13 mouse cellular contexts compared by ENCODE assay signal in genomic region chr9:106269076-106269788, GRCm38 (mm10). TPM values are rescaled to one million over a fixed set of nuclear protein-coding genes. Genes with fewer than 3 reads are reported as not detected.
DNase-seq lines count a peak whose midpoint lies in the region; ATAC-seq and TF ChIP-seq lines count a peak whose summit lies in the region.
"Had no signal": no experiment of that assay in that cellular context is flagged by ENCODE, and none has a peak within 500 bp of the region (broad histone marks: within the 10 kb centered on the region; RNA-seq: fewer than 3 reads in every experiment).

No protein-coding gene starts in this region.

- H3K4me3 ChIP-seq in left cerebral cortex, adult 2 months = no peak overlapping the region
- H3K4me3 ChIP-seq in hindbrain, embryonic 14.5 days (replicated peaks; ENCODE audit: low read length) = no peak overlapping the region
- H3K4me3 ChIP-seq in midbrain, embryonic 15.5 days = no peak overlapping the region
- H3K4me3 ChIP-seq: erythroblast, embryonic 14.5 days had no signal

- H3K27ac ChIP-seq in left cerebral cortex, adult 2 months = peak overlapping the region; percentile 2; the same call in 1 of the 2 replicates
- peak overlapping the region; percentile 29; the same call in 1 of the 2 replicates for H3K27ac ChIP-seq in hindbrain, embryonic 14.5 days
- peak overlapping the region; percentile 79 for H3K27ac ChIP-seq in midbrain, embryonic 15.5 days

- intact Hi-C loops in left cerebral cortex, adult 2 months (cut with DNase I) = no loop called here
- intact Hi-C loops in left cerebral cortex, postnatal 14 days (cut with DNase I) = no loop called here
- intact Hi-C loops in left cerebral cortex, postnatal 36 days (cut with DNase I) = no loop called here

- 63% methylated on average over 9 of the region's 9 CpGs for WGBS in hindbrain, embryonic 14.5 days
- 63% methylated on average over 9 of the region's 9 CpGs for WGBS in midbrain, embryonic 15.5 days

- no peaks in the 10 kb centered on the region for H3K27me3 ChIP-seq in hindbrain, embryonic 14.5 days (ENCODE audit: control insufficient read depth, insufficient read depth, low read length)
- no peaks in the 10 kb centered on the region for H3K27me3 ChIP-seq in midbrain, embryonic 15.5 days (replicated peaks)

- no peak for TF ChIP-seq CTCF in left cerebral cortex, adult 2 months (IDR thresholded peaks at IDR 0.05)

- no peak overlapping the region for H3K9ac ChIP-seq in hindbrain, embryonic 14.5 days
- no peak overlapping the region for H3K9ac ChIP-seq in midbrain, embryonic 15.5 days

- no peak overlapping the region for H3K4me2 ChIP-seq in hindbrain, embryonic 14.5 days (replicated peaks)
- no peak overlapping the region for H3K4me2 ChIP-seq in midbrain, embryonic 15.5 days
- H3K4me2 ChIP-seq: liver, embryonic 11.5 days had no signal

- DNase-seq in adrenal gland, adult 2 months = peak; percentile 76
- DNase-seq in adrenal gland, adult 18-20 months (ENCODE audit: low spot score in 2 of 2) = no peak
- no peak for DNase-seq in left cerebral cortex, adult 2 months (ENCODE audit: extremely low spot score in 1 of 2, low spot score in 2 of 2)
- no peak for DNase-seq in left cerebral cortex, postnatal 14 days (ENCODE audit: low spot score in 2 of 2)
- no peak for DNase-seq in hindbrain, embryonic 14.5 days (ENCODE audit: low spot score)
- no peak for DNase-seq in right cerebral cortex, postnatal 14 days
- DNase-seq in left cerebral cortex, postnatal 36 days (ENCODE audit: low spot score in 2 of 2) = no peak
- DNase-seq: cerebellum, adult 18-20 months; kidney, postnatal 4 days; lung, postnatal 14 days had no signal

- H3K36me3 ChIP-seq in hindbrain, embryonic 14.5 days (replicated peaks; ENCODE audit: control insufficient read depth, insufficient read depth) = no peaks in the 10 kb centered on the region
- no peaks in the 10 kb centered on the region for H3K36me3 ChIP-seq in midbrain, embryonic 15.5 days (replicated peaks)

- ATAC-seq in hindbrain, embryonic 14.5 days (ENCODE audit: low FRiP score) = no peak; the same call in 1 of the 2 replicates
- peak; percentile 49; the same call in 1 of the 2 replicates for ATAC-seq in midbrain, embryonic 15.5 days (replicated peaks)

- no peaks in the 10 kb centered on the region for H3K9me3 ChIP-seq in hindbrain, embryonic 14.5 days (ENCODE audit: control insufficient read depth, low read length)
- no peaks in the 10 kb centered on the region for H3K9me3 ChIP-seq in midbrain, embryonic 15.5 days

- peaks cover 17% of the 10 kb centered on the region for H3K4me1 ChIP-seq in hindbrain, embryonic 14.5 days (replicated peaks; ENCODE audit: control insufficient read depth, insufficient read depth, low read length)
- H3K4me1 ChIP-seq in midbrain, embryonic 15.5 days = peaks cover 17% of the 10 kb centered on the region

RNA-seq across cellular contexts. Expression of gene Poc1a, which starts 11.6 kb away (rescaled TPM):
- total RNA-seq in adrenal gland, adult 2 months (2021) = 1 to 10 TPM; 3.4 to 5.4 TPM
- polyA plus RNA-seq in adrenal gland, adult 2 months (2012; rRNA removed) = 5.4 and 7.1 TPM in 2 replicates
- 1 to 10 TPM; 3.2 to 4.3 TPM for total RNA-seq in adrenal gland, adult 18-20 months (2021)
- total RNA-seq in left cerebral cortex, adult 2 months (2021) = 10 to 100 TPM; 18.6 to 19.6 TPM
- total RNA-seq in left cerebral cortex, postnatal 14 days (2021) = 10 to 100 TPM; 17.7 to 19.3 TPM
- polyA plus RNA-seq in hindbrain, embryonic 14.5 days (2014; fragmentation: Nextera tagmentation; extraction: Ambion mirVana) = 6.3 and 7.3 TPM in 2 replicates
- polyA plus RNA-seq in midbrain, embryonic 15.5 days (2015; fragmentation: Nextera tagmentation; extraction: Ambion mirVana) = 9.1 and 9.9 TPM in 2 replicates
- total RNA-seq in left cerebral cortex, postnatal 36 days (2021) = 10 to 100 TPM; 22.0 to 26.4 TPM

RNA-seq across cellular contexts. Expression of gene Alas1, which starts 20.8 kb away (rescaled TPM):
- 1,000 to 10,000 TPM; 1,496 to 1,691 TPM for total RNA-seq in adrenal gland, adult 2 months (2021)
- 1,137 and 1,435 TPM in 2 replicates for polyA plus RNA-seq in adrenal gland, adult 2 months (2012; rRNA removed)
- 1,000 to 10,000 TPM; 1,196 to 1,991 TPM for total RNA-seq in adrenal gland, adult 18-20 months (2021)
- 100 to 1,000 TPM; 138 to 140 TPM for total RNA-seq in left cerebral cortex, adult 2 months (2021)
- total RNA-seq in left cerebral cortex, postnatal 14 days (2021) = 100 to 1,000 TPM; 140 to 154 TPM
- 99.0 and 99.7 TPM in 2 replicates for polyA plus RNA-seq in hindbrain, embryonic 14.5 days (2014; fragmentation: Nextera tagmentation; extraction: Ambion mirVana)
- polyA plus RNA-seq in midbrain, embryonic 15.5 days (2015; fragmentation: Nextera tagmentation; extraction: Ambion mirVana) = 91.1 and 99.0 TPM in 2 replicates
- total RNA-seq in left cerebral cortex, postnatal 36 days (2021) = 100 to 1,000 TPM; 138 TPM

RNA-seq across cellular contexts. Expression of gene Tlr9, which starts 46.8 kb away (rescaled TPM):
- total RNA-seq in adrenal gland, adult 2 months (2021) = 1 to 10 TPM in 1 of 2 experiments, under 1 TPM in 1; 0.84 to 1.4 TPM
- polyA plus RNA-seq in adrenal gland, adult 2 months (2012; rRNA removed) = 2.5 and 2.7 TPM in 2 replicates
- under 1 TPM; 0.63 to 0.83 TPM for total RNA-seq in adrenal gland, adult 18-20 months (2021)
- 1 to 10 TPM in 1 of 2 experiments, under 1 TPM in 1; 0.82 to 1.1 TPM for total RNA-seq in left cerebral cortex, adult 2 months (2021)
- total RNA-seq in left cerebral cortex, postnatal 14 days (2021) = 1 to 10 TPM; 1.0 to 1.2 TPM
- 0.12 TPM in 1 of 2 replicates, not detected in the other for polyA plus RNA-seq in hindbrain, embryonic 14.5 days (2014; fragmentation: Nextera tagmentation; extraction: Ambion mirVana)
- polyA plus RNA-seq in midbrain, embryonic 15.5 days (2015; fragmentation: Nextera tagmentation; extraction: Ambion mirVana) = 0.05 TPM in 1 of 2 replicates, not detected in the other
- 1 to 10 TPM in 1 of 2 experiments, under 1 TPM in 1; 0.89 to 1.3 TPM for total RNA-seq in left cerebral cortex, postnatal 36 days (2021)
- polyA plus RNA-seq: liver, embryonic 11.5 days had no signal

Comparison
In these comparisons a context has a peak if more than half of its experiments do, and no peak if none do; other contexts are left out.
1. H3K27ac ChIP-seq: peak in every context shown above with its lines; median percentile 79 in midbrain, embryonic 15.5 days; 29 in hindbrain, embryonic 14.5 days; 2 in left cerebral cortex, adult 2 months.
2. RNA of gene Alas1, which starts 20.8 kb away (total RNA-seq): 1,196 to 1,991 TPM in adrenal gland, adult 18-20 months and 1,496 to 1,691 TPM in adrenal gland, adult 2 months; 140 to 154 TPM in left cerebral cortex, postnatal 14 days, 138 to 140 TPM in left cerebral cortex, adult 2 months and 138 TPM in left cerebral cortex, postnatal 36 days; every median in the first group is over 4 times any median in the second.